Mouse (Mus musculus) frontal cortex, postnatal 10 days (tissue): Measurements from ENCODE around the gene Ascc1.
"Not testable (repeated sequence)": the region's sequence is repeated elsewhere in the genome, so short reads cannot be mapped to it uniquely, and the experiment has no call there.

Experiments used
- DNase-seq, 2 experiments: peaks; one replicate each; pipeline ENCODE4 v3.0.0; 2022; ENCODE audit warnings: low spot score in 2 of 2, mixed read lengths in 1 of 2

Gene Ascc1

GRCm38 (mm10) chr10:60115345-60116185, 113.0 kb downstream of the Ascc1 start:
- peak; percentile 88 to 90 for DNase-seq

GRCm38 (mm10) chr10:60116997-60117396, 114.4 kb downstream of the Ascc1 start:
- DNase-seq: no peak

- no peak for DNase-seq
These were observed 115.9 kb downstream of the Ascc1 start for GRCm38 (mm10) chr10:60118464-60118863.

- peak in 1 of 2 experiments; percentile 55 for DNase-seq
These were observed 118.0 kb downstream of the Ascc1 start for GRCm38 (mm10) chr10:60120630-60121029.

- DNase-seq: no peak
These were observed 121.5 kb downstream of the Ascc1 start for GRCm38 (mm10) chr10:60124078-60124477.

- no peak for DNase-seq
These were observed 123.1 kb downstream of the Ascc1 start for GRCm38 (mm10) chr10:60125529-60126327.

- DNase-seq: no peak
These were observed 125.7 kb downstream of the Ascc1 start for GRCm38 (mm10) chr10:60128287-60128686.

GRCm38 (mm10) chr10:60130504-60130903, 127.9 kb downstream of the Ascc1 start:
- DNase-seq: no peak

- DNase-seq: no peak
These were observed 130.9 kb downstream of the Ascc1 start for GRCm38 (mm10) chr10:60133501-60133900.

- DNase-seq: no peak
These were observed 131.6 kb downstream of the Ascc1 start for GRCm38 (mm10) chr10:60134201-60134600.

GRCm38 (mm10) chr10:60136010-60136409, 133.4 kb downstream of the Ascc1 start:
- not testable (repeated sequence) for DNase-seq

GRCm38 (mm10) chr10:60136935-60137334, 134.3 kb downstream of the Ascc1 start:
- DNase-seq: no peak

GRCm38 (mm10) chr10:60138680-60139079, 136.1 kb downstream of the Ascc1 start:
- no peak for DNase-seq

GRCm38 (mm10) chr10:60140751-60141150, 138.1 kb downstream of the Ascc1 start:
- no peak for DNase-seq

GRCm38 (mm10) chr10:60141656-60142160, 139.1 kb downstream of the Ascc1 start:
- no peak for DNase-seq

- DNase-seq: not testable (repeated sequence)
These were observed 145.0 kb downstream of the Ascc1 start for GRCm38 (mm10) chr10:60147510-60148047.

- peak in 1 of 2 experiments; percentile 68 for DNase-seq
These were observed 145.5 kb downstream of the Ascc1 start for GRCm38 (mm10) chr10:60148087-60148486.
